Mouse (Mus musculus) ES-E14 (cell line): ENCODE measurements at regions not wholly inside any gene's neighbourhood (a gene's known extent, or its start where the extent isn't known, plus 50 kb on each side); places are given as distances from the start of the nearest gene placed in this dataset.

Source experiments
- DNase-seq: peaks from one replicate; pipeline ENCODE4 v3.0.0-alpha.2; 2013; ENCODE audit warnings: low read depth, low spot score
- H3K27ac ChIP-seq: 2 replicates; pipeline ENCODE4 v1.5.1; 2012; ENCODE audit warnings: low read depth, mild to moderate bottlenecking, low read length, moderate library complexity, mixed read lengths; ENCODE audit not compliant: poor library complexity, insufficient read depth, severe bottlenecking
- H3K36me3 ChIP-seq: 2 replicates; pipeline ENCODE4 v1.6.1; 2012; ENCODE audit warnings: mild to moderate bottlenecking, low read length, moderate library complexity, mixed read lengths; ENCODE audit not compliant: control insufficient read depth, poor library complexity, insufficient read depth, severe bottlenecking
- H3K4me1 ChIP-seq, 2 experiments: fragments of 150-350 bp in 1 of 2; sonication (generic) in 1 of 2; 2 replicates each; pipeline ENCODE4 v1.6.1; 2012; ENCODE audit warnings: low read length in 2 of 2, mild to moderate bottlenecking in 1 of 2, mixed read lengths in 1 of 2; ENCODE audit not compliant: control insufficient read depth in 2 of 2, insufficient read depth in 2 of 2, poor library complexity in 1 of 2
- H3K4me3 ChIP-seq, 2 experiments: fragments of 150-350 bp in 1 of 2; sonication (generic) in 1 of 2; 2 replicates each; pipeline ENCODE4 v1.5.1; 2012; ENCODE audit warnings: low read length in 2 of 2, low read depth in 1 of 2, mild to moderate bottlenecking in 1 of 2, mixed read lengths in 1 of 2; ENCODE audit not compliant: insufficient read depth in 1 of 2, poor library complexity in 1 of 2, severe bottlenecking in 1 of 2
- H3K9ac ChIP-seq: 2 replicates; pipeline ENCODE4 v1.6.1; 2012; ENCODE audit warnings: low read depth, mild to moderate bottlenecking, low read length, mixed read lengths; ENCODE audit not compliant: poor library complexity, insufficient read depth, severe bottlenecking
- H3K9me3 ChIP-seq: fragments of 150-350 bp; sonication (generic); 2 replicates; pipeline ENCODE4 v1.6.1; 2012; ENCODE audit warnings: low read depth, mild to moderate bottlenecking, low read length; ENCODE audit not compliant: control insufficient read depth, insufficient read depth
- CHD2 ChIP-seq: IDR thresholded peaks from 2 replicates; pipeline ENCODE4 v1.6.1; 2014; ENCODE audit warnings: mild to moderate bottlenecking, low read depth, low read length, inconsistent platforms
- HCFC1 ChIP-seq: IDR thresholded peaks from 2 replicates; pipeline ENCODE4 v1.6.1; 2012; ENCODE audit warnings: low read length, inconsistent platforms, borderline replicate concordance; ENCODE audit not compliant: insufficient read depth
- MAFK ChIP-seq: IDR thresholded peaks from 2 replicates; pipeline ENCODE4 v1.6.1; 2014; ENCODE audit warnings: mild to moderate bottlenecking, low read depth, low read length, inconsistent platforms; ENCODE audit not compliant: insufficient read depth
- ZC3H11A ChIP-seq: IDR thresholded peaks from 2 replicates; pipeline ENCODE4 v1.6.1; 2012; ENCODE audit warnings: low read depth, mild to moderate bottlenecking, inconsistent platforms, low read length, borderline replicate concordance
- ZNF384 ChIP-seq: IDR thresholded peaks from 2 replicates; pipeline ENCODE4 v1.6.1; 2012; ENCODE audit warnings: low read depth, low read length, inconsistent platforms
- in situ Hi-C, 2 experiments: fragments of 600-800 bp; cut with MboI; formaldehyde crosslinking; loops; one replicate each; pipeline ENCODE4 v1.15.1; 2025; ENCODE audit warnings: low sequenced_read_pairs in 2 of 2, inconsistent platforms in 1 of 2; ENCODE audit not compliant: unreplicated experiment in 2 of 2

GRCm38 (mm10) chr4:70664181-70664580, 129.4 kb upstream of the Megf9 start:
- Histone ChIP-seq H3K36me3 (no peaks in the 10 kb centered on the region), H3K9me3 (no peaks in the 10 kb centered on the region), H3K4me3 (no peak overlapping the region), H3K4me1 (no peaks in the 10 kb centered on the region), H3K9ac (no peak overlapping the region), H3K27ac (no peak overlapping the region)
- in situ Hi-C loops: no loop called here
- no peak for TF ChIP-seq MAFK
- TF ChIP-seq HCFC1: no peak
- TF ChIP-seq ZC3H11A: no peak
- no peak for TF ChIP-seq CHD2
- DNase-seq: no peak

GRCm38 (mm10) chr4:70621431-70621837, 86.6 kb upstream of the Megf9 start:
- H3K4me3 ChIP-seq: no peak overlapping the region
- in situ Hi-C loops: no loop called here
- no peaks in the 10 kb centered on the region for H3K4me1 ChIP-seq
- no peak for TF ChIP-seq ZNF384
- TF ChIP-seq MAFK: no peak
- peak; percentile 37; the same call in 1 of the 2 replicates for TF ChIP-seq ZC3H11A
- no peak for TF ChIP-seq CHD2
- TF ChIP-seq HCFC1: no peak
- H3K9me3 ChIP-seq: no peaks in the 10 kb centered on the region
- H3K9ac ChIP-seq: no peak overlapping the region
- H3K36me3 ChIP-seq: no peaks in the 10 kb centered on the region
- DNase-seq: no peak
- no peak overlapping the region for H3K27ac ChIP-seq

- in situ Hi-C loops: no loop called here
- TF ChIP-seq MAFK (no peak), CHD2 (no peak), HCFC1 (no peak), ZNF384 (no peak), ZC3H11A (no peak)
- Histone ChIP-seq H3K4me1 (no peaks in the 10 kb centered on the region), H3K9me3 (no peaks in the 10 kb centered on the region), H3K9ac (no peak overlapping the region), H3K4me3 (no peak overlapping the region), H3K27ac (no peak overlapping the region), H3K36me3 (no peaks in the 10 kb centered on the region)
- DNase-seq: no peak
Observed at GRCm38 (mm10) chr4:70619636-70620287, 85.0 kb upstream of the Megf9 start.

- no peak overlapping the region for H3K9ac ChIP-seq
- H3K27ac ChIP-seq: no peak overlapping the region
- H3K4me1 ChIP-seq: no peaks in the 10 kb centered on the region
- H3K4me3 ChIP-seq: no peak overlapping the region
- in situ Hi-C loops: no loop called here
- no peak for DNase-seq
- no peaks in the 10 kb centered on the region for H3K36me3 ChIP-seq
- TF ChIP-seq ZNF384 (no peak), CHD2 (no peak), MAFK (no peak), ZC3H11A (no peak), HCFC1 (no peak)
- H3K9me3 ChIP-seq: no peaks in the 10 kb centered on the region
Observed at GRCm38 (mm10) chr4:70615794-70616193, 81.0 kb upstream of the Megf9 start.

- H3K27ac ChIP-seq: no peak overlapping the region
- no peak overlapping the region for H3K4me3 ChIP-seq
- in situ Hi-C loops: no loop called here
- H3K36me3 ChIP-seq: no peaks in the 10 kb centered on the region
- TF ChIP-seq HCFC1 (no peak), CHD2 (no peak), ZC3H11A (no peak), MAFK (no peak), ZNF384 (no peak)
- H3K4me1 ChIP-seq: no peaks in the 10 kb centered on the region
- no peaks in the 10 kb centered on the region for H3K9me3 ChIP-seq
- no peak for DNase-seq
- no peak overlapping the region for H3K9ac ChIP-seq
Observed at GRCm38 (mm10) chr4:70614411-70614810, 79.6 kb upstream of the Megf9 start.
